Mouse (Mus musculus): ENCODE measurements around the gene Col8a2. TPM values are rescaled to one million over a fixed set of nuclear protein-coding genes. Genes with fewer than 3 reads are reported as not detected.

Col8a2 gene
- 1.5 to 3.7 TPM (median 1.8 TPM) in 3 replicates for total RNA-seq (2017)

DNA sequence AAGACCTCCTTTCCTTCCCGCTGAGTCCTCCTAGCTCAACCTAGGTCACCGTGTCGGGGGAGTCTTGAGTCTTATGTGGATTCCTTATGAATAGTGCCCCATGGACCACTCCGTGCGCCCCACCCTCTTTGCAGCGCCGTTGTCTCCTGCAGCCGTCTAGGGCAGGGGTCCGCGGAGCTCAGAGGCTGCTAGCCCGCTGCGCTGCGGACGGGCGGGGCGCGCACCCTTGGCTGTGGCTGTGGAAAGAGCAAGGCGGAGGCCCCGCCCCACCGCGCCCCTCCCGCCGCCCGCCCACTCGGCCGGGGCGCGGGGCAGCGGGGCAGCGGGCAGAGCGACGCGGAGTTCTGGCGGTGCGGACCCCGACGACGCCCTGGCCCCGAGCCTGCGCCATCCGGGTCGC, at the start of gene Col8a2:
TSS of gene Col8a2 (plus strand) at position 302 of the 400 bp plus-strand sequence.
- no peak for ATAC-seq (replicated peaks; ENCODE audit: insufficient number of reproducible peaks, low FRiP score, low TSS enrichment, poor library complexity, severe bottlenecking)

- ATAC-seq (replicated peaks; ENCODE audit: insufficient number of reproducible peaks, low FRiP score, low TSS enrichment, poor library complexity, severe bottlenecking), result no peak
These were observed 48.8 kb upstream of the Col8a2 start for GRCm38 (mm10) chr4:126237721-126238242.

DNA sequence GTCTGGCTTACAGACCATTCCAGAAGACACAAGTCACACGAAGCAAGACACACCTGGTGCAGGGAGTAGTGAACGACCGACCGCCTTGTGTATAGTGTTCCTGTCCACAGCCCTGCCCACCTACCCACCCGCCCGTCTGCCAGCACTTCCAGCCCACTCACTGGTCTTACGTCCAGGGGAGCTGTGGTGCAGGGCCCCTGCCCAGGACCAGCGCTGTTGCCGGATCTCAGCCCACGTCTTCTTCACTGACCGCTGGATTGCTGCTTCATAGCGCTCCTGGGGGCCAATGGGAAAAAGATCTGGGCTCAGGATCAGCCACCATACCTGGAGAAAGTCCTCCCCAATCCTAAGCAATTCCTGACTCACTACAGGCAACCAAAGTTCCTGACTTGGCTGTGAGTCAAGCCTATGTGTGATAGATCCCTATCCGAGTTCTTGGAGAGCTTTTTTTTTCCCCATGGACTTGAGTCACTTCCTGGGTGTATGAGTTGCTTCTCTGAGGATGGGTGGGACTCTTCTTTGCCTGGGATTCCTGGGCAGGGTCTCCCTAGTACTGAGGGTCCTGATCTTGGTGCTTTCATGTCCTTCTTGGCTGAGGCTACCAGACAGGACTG, 46.6 kb upstream of the Col8a2 start:
- no peak for ATAC-seq (replicated peaks; ENCODE audit: insufficient number of reproducible peaks, low FRiP score, low TSS enrichment, poor library complexity, severe bottlenecking)

- ATAC-seq (replicated peaks; ENCODE audit: insufficient number of reproducible peaks, low FRiP score, low TSS enrichment, poor library complexity, severe bottlenecking), result no peak
These were observed 44.6 kb upstream of the Col8a2 start for GRCm38 (mm10) chr4:126241956-126242355.

- ATAC-seq (replicated peaks; ENCODE audit: insufficient number of reproducible peaks, low FRiP score, low TSS enrichment, poor library complexity, severe bottlenecking), result no peak
These were observed 44.1 kb upstream of the Col8a2 start for GRCm38 (mm10) chr4:126242510-126242909.

DNA sequence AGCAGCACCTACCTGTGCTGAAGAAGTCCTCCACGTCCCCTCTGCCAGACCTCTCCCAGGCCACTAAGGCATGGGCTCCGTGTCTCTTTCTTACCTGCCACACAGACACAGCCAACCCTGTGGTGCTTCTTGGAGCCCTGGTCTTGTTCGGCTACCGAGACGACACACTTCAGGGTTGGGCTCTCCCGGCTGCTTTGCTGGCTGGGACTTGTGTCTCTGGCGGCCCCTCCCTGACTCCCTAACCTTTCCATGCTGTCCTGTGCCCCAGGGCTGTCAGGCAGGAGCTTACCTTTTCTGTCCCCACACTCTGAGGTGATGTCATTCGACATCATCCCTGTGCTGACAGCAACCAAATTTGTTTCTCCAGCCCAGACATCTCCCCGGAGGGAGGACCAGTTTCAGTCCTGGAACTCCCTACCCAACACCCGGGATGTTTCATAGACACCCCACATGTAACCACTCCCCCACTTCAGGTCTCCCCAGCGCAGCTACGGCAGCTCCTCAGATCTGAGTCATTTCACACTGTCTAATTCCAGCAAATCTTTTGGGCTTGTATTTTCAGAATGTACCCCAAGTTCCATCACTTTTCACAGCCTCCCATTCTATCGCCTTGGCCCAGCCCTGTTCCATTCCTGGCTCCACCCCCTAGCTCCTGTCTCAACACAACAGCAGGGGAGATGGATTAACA, 40.2 kb upstream of the Col8a2 start:
- ATAC-seq (replicated peaks; ENCODE audit: insufficient number of reproducible peaks, low FRiP score, low TSS enrichment, poor library complexity, severe bottlenecking), result no peak

DNA sequence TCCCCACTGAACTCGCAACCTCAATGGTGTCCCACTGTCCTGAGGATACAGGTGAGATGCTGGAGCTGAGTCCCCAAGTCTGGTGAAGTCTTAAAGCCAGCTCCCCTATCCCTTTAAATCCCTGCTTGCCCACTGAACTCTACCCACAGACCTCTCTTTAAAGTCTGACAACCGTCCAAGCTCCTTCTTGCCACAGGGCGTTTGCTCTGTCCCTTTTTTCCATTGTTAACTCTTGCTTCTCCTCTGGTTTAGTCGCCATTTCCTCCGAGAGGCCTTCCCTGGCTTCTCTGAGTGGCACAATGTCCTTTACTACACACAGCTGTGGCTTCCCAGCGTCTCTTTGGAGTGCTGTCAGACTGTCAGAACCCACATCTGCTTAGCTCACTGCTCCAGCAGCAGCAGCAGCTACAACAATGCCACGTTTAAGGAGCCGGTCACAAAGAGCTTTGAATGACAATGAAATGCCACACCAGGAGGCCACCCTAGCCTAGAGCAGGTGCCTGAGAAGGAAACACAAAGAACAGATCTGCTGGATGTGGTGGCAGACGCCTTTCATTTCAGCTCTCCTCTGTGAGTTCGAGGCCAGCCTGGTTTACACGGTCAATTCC, 38.2 kb upstream of the Col8a2 start:
- no peak for ATAC-seq (replicated peaks; ENCODE audit: insufficient number of reproducible peaks, low FRiP score, low TSS enrichment, poor library complexity, severe bottlenecking)

- ATAC-seq (replicated peaks; ENCODE audit: insufficient number of reproducible peaks, low FRiP score, low TSS enrichment, poor library complexity, severe bottlenecking), result no peak
These were observed 35.9 kb upstream of the Col8a2 start for GRCm38 (mm10) chr4:126250659-126251058.

GRCm38 (mm10) chr4:126251655-126252254, 34.8 kb upstream of the Col8a2 start:
- peak; percentile 22; the same call in 1 of the 2 replicates for ATAC-seq (replicated peaks; ENCODE audit: insufficient number of reproducible peaks, low FRiP score, low TSS enrichment, poor library complexity, severe bottlenecking)

DNA sequence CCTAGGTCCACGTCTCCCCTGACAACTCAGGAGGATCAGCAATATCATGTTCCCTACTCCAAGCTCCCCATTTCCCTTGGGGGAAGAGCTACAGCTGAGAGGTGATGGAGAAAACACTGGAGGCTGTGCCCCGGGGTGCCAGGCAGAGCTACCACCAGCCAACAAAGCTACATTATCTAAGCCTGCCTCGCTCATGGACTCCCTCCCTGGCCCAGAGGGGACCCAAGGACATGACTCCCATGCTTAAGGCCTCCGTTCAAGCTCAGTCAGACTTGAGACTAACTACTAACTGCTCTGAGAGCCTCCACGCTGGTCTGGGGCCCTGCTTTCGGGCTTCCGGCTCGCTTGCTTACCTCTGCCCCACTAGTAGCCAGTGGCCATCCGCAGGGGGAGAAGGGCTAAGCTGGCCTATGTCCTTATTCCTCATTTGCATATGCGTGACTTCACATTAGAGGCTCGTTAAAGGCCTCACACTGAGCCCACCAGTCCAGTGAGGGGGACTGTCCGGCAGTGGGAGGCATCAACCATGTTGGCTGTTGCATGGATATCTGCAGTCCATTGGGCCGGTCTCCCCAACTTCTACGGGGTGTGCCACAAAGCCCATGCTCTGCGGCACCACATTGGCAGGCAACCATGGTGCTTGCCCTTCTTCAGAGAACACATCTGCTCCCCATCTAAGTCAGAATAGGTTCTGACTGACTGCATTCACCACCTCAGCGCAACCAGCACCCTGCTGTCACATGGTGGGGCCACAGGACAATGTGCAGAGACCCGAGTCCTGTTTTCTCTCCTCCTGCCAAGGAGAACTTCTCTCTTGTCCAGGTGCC, 34.0 kb upstream of the Col8a2 start:
- no peak for ATAC-seq (replicated peaks; ENCODE audit: insufficient number of reproducible peaks, low FRiP score, low TSS enrichment, poor library complexity, severe bottlenecking)

- no peak for ATAC-seq (replicated peaks; ENCODE audit: insufficient number of reproducible peaks, low FRiP score, low TSS enrichment, poor library complexity, severe bottlenecking)
These were observed 32.8 kb upstream of the Col8a2 start for GRCm38 (mm10) chr4:126253637-126254272.

- ATAC-seq (replicated peaks; ENCODE audit: insufficient number of reproducible peaks, low FRiP score, low TSS enrichment, poor library complexity, severe bottlenecking), result no peak
These were observed 32.1 kb upstream of the Col8a2 start for GRCm38 (mm10) chr4:126254315-126255112.

GRCm38 (mm10) chr4:126255113-126256001, 31.2 kb upstream of the Col8a2 start:
- ATAC-seq (replicated peaks; ENCODE audit: insufficient number of reproducible peaks, low FRiP score, low TSS enrichment, poor library complexity, severe bottlenecking), result no peak

- peak; percentile 40 for ATAC-seq (replicated peaks; ENCODE audit: insufficient number of reproducible peaks, low FRiP score, low TSS enrichment, poor library complexity, severe bottlenecking)
These were observed 30.3 kb upstream of the Col8a2 start, which contains the start of gene Map7d1 for GRCm38 (mm10) chr4:126256131-126256791. Gene Map7d1, minus strand, starts transcription at chr4:126256343.

- ATAC-seq (replicated peaks; ENCODE audit: insufficient number of reproducible peaks, low FRiP score, low TSS enrichment, poor library complexity, severe bottlenecking), result no peak
These were observed 29.4 kb upstream of the Col8a2 start for GRCm38 (mm10) chr4:126256967-126257881.

Data from monocyte, adult 5-6 weeks (primary cell).